Mouse (Mus musculus): ENCODE measurements around the gene Gm12166.
"Not testable (repeated sequence)": the region's sequence is repeated elsewhere in the genome, so short reads cannot be mapped to it uniquely, and the experiment has no call there.

The Gm12166 gene

DNA sequence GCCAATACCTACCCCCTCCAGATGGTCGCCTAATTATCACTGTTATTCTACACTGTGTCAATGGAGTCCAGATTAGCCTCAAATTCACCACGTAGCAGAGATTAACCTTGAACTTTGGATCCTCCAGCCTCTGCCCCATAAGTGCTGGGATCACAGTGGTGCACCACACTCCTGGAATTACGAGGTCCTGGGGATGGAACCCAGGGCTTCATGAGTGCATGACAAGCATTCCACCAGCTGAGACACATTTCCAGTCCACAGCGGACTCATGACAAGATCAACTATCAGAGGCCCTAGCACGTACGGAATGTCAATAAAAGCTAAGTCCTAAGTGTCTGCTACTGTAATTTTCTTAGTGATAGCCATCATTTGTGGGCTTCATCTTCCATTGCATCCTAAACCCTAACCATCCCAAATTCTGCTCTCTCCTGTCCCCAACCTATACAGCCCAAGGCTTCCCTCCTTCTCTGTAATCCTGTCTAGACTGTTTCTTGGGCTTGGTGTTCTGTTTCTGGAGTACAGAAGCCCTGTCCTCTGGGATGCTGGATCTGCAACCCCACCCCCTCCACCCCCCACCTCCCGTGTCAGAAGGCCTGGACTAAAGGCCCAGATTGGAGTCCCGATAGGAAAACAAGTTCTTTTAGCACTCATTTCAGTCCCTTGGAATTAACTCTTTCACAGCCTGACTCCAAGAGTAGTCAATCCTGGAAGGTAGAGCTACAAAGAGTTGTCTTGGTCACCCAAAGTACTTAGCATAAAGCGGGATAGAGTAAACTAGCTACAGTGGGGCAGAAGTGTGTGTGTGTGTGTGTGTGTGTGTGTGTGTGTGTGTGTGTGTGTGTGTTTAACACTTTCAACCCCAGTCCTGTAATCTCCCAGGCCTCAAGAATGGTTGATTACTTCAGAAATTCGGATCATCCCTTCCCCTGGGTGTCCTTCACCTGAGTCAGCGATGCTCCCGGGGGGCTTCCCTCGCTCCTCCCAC is 3.1 kb upstream of the Gm12166 start:
- DNase-seq (ENCODE audit: low spot score in 2 of 2), result no peak

DNA sequence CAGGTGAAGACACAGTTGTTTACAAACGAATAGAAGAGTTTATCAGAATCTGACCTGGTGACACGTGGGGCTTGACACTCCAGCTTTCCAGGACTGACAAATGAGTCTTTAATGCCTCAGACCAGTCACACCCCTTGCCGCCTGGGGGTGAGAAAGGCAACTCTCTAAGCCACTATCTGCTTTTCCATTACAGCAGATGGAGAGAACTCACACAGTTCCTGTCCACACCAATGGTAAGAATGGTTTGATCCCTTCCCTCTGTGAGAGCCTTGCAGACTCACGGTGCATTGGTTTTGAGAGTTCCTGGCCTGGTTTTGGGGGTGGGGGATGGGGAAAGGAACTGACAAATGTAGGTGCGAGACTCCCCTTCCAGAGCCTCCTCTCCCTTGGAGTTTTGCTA is 2.2 kb upstream of the Gm12166 start:
- no peak for DNase-seq (ENCODE audit: low spot score in 2 of 2)

DNA sequence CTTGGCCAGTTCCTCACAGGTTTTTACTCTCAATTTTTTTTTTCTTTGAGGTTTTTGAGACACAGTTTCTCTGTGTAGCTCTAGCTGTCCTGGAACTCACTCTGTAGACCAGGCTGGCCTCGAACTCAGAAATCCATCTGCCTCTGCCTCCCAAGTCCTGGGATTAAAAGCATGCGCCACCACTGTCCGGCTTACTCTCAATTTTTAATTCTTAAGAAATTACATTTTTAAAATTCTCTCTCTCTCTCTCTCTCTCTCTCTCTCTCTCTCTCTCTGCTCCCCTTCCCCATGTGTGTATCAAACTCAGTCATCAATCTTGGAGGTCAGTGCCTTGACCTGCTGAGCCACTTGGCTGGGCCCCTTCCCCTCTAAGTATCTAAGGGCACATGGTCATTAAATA is 1.3 kb upstream of the Gm12166 start:
- DNase-seq (ENCODE audit: low spot score in 2 of 2), result not testable (repeated sequence)

DNA sequence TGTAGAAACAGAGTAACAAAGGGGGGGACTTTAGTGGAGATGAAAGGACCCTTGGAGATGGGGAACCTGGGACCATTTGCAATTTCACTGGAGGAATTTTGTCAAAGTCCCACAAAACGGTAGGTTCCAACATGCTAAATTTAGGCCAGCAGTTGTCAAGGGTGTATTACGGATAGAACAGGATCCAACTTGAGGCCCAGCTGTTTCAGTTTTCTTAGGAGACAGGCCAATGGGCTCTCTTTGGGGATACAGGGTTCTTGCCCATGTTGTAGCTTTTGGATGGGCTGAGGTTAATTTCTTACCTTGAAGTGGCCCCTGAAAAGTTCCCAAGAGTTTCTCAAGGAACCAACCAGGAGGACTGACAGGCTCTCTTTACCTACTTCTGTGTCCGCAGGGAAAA is 4.9 kb downstream of the Gm12166 start:
- DNase-seq (ENCODE audit: low spot score in 2 of 2), result no peak

DNA sequence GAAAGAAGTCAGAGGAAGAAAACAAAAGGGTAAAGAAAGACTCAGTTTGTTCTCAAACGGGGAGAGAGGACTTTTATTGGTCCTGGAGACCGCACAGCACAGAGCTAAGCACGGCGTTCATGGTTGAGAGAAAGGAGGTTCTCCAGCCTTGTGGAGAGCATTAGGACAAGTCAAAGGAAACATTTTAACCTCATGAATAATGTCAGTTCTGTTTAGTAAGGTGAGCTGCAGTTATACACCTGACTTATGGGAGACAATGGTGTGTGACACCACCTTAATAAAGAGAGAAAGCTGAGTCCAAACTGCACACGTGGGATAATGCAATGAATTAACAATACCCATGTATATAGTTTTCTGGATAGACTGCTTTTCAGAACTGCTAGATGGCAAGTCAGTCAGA is 7.3 kb downstream of the Gm12166 start:
- no peak for DNase-seq (ENCODE audit: low spot score in 2 of 2)

DNA sequence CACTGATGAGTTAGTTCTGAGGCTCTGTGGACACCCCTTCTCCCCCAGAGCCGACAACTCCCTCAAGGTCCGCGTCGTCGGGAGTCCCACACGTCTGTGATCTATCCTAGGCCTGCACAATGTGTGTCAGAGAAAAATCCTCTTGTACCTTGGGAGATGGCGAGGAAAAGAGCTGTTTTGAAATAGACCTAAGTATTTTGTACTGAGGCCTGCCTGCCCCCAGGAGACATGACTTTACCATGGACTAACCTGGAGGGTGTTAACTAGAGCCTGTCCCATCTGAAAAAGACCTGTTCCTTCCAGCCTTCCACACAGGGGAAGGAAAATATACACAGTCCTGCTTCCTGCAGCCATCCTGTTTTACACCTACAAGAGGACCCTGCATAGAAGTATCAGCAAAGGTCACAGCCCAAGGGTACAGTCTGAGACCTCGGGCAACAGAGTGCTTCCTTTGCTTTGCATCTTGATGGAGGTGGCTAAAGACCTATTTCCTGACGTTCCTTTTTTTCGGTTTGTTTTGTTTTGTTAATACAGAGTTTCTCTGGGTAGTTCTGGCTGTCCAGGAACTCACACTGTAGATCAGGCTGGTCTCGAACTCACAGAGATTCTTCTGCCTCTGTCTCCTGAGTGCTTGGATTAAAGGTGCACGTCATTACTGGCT is 10.4 kb downstream of the Gm12166 start:
- no peak for DNase-seq (ENCODE audit: low spot score in 2 of 2)

DNA sequence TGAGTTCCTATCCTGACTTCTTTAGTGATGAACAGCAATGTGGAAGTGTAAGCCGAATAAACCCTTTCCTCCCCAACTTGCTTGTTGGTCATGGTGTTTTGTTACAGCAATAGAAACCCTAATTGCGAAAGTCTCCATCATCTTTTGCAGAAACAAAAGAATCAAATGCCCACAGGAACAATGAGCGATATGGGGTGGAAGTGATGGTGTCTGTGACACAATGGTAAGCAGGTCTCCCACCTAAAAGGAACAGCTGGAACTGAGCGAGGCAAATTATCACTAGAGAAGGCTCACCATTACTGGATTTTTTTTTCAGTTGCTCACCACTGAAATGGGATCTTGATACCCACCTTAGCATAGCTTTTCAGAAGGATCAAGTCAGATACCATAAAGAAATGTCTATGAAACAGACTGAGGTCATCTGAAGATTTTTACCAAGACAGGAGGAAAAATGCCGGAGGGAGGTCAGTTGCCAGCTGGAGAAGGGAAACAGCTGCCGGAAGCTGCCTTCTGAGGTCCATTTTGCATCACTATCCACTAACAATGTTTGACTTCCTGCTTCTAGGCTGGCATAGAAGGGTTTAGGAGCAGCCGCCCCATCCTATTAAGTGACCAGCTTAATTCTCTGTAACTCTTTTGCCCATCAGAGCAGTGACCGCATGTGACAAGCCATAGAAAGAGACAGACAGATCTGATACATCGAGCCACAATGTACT is 11.1 kb downstream of the Gm12166 start:
- DNase-seq (ENCODE audit: low spot score in 2 of 2), result no peak

DNA sequence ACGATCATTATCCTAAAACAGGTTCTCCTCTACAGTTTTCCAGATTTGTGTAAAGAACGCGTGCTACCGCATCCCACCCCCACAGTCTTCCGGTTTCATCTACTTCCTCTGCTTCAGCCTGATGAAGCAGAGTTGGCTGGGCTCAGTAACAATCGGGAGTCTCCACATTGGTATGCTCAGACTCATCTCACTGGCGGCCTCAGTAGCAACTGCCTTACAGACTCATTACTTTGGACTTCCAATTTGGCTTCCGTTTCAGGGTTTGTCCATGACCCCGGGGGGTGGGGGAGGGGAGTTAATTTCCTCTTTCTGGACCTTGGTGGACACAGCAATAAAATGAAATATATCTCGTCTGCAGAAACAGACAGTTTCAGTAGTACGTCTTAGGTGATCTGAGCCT is 12.8 kb downstream of the Gm12166 start:
- DNase-seq (ENCODE audit: low spot score in 2 of 2), result no peak

DNA sequence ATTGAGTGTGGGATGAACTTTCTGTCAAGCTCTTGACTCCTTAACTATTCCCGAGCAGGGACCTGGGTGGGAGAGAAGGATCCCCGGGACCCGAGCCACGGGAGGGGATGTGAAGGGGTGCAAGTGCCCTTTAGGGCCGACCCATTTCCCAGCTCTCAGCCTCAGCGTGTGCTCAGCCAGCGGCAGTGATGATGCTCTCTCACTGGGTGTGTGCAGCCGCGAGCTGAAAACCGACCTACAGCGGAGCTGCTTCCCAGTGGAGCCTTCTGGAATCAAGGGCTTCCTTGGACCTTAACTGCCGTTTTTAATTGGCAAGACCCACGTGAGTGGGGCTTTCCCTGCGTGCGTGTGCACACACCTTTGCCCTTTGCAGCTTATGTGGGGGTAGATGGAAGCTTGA is 13.2 kb downstream of the Gm12166 start:
- no peak for DNase-seq (ENCODE audit: low spot score in 2 of 2)

DNA sequence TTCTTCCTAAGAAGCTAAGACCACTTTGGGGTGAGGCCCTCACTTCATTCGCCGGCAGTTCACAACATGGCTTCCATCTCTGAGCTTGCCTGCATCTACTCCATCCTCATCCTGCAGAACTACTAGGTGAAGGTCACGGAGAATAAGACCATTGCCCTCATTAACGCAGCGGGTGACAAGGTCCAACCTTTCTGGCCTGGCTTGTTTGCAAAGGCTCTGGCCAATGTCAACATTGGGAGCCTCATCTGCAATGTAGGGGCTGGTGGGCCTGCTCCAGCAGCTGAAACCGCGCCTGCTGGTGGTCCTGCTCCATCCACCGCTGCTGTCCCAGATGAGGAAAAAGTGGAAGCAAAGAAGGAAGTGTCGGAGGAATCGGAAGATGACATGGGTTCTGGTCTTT is 15.7 kb downstream of the Gm12166 start:
- DNase-seq (ENCODE audit: low spot score in 2 of 2), result no peak

DNA sequence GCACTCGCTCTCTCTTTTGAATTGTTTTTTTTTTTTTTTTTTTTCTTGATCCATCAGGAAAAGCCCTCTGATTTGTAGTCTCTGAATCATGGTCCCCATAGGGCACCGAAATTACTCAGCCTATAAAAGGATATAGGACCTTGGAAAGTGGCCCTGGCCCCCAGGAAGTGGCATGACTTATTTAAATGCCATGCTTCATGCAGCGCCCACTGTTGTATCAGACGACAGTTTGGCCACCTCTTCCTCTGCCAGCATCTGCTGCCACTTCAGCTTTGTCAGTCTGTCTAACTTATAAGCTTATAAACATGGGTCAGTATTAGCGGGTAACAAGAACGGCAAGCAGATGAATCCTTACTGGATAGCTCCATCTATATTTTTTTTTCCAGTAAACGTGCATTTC is 19.2 kb downstream of the Gm12166 start:
- no peak for DNase-seq (ENCODE audit: low spot score in 2 of 2)

DNA sequence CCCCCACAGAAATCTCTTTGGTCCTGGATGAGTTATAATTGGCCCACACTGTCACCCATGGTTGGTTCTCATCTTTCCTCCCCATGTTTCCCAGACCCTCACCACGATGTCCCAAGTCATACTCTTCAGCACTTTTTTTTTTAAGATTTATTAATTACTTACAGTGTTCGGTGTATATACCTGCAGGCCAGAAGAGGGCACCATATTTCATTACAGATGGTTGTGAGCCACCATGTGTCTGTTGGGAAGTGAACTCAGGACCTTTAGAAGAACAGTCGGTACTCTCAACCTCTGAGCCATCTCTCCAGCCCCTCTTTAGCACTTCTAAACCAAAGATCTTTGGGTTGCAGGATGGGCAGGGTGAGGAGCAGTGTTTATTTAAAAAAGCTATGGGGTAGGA is 20.7 kb downstream of the Gm12166 start:
- DNase-seq (ENCODE audit: low spot score in 2 of 2), result no peak

DNA sequence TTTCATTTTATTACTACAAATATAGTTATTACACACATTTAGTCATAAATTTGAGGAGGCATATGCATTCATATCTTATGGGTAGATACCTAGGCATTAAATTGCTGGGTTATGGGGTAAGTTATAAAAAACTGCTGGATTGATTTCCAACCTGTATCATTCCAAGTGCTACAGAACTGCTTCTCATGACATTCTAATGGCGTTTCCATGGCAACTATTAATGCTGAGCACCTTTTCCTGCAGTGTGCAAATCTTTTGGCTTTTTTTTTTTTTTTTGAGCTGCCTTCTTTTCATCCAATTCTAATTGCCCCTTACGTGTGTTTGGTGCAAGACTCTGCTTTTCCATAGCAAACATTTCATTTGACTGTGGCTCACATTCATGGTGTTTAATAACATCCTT is 22.1 kb downstream of the Gm12166 start:
- no peak for DNase-seq (ENCODE audit: low spot score in 2 of 2)

DNA sequence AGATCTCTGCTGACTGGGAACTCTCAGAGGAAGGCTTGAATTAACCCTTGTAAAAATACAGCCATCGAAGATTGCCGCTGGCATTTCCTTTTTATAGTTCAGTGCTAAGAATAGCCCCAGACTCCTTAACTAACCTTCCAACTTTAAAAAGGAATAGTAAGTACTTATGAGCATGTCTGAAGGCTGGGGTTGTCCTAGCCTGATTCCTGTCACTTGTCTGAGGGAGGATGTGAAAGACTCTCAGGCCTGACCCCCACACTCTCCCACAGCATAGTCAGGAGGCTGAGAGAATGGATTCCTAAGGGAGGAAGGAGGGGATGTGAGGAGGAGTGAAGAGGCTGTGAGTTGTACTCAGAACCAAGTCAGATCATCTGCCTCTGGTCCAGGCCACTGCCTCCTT is 22.6 kb downstream of the Gm12166 start:
- no peak for DNase-seq (ENCODE audit: low spot score in 2 of 2)

DNA sequence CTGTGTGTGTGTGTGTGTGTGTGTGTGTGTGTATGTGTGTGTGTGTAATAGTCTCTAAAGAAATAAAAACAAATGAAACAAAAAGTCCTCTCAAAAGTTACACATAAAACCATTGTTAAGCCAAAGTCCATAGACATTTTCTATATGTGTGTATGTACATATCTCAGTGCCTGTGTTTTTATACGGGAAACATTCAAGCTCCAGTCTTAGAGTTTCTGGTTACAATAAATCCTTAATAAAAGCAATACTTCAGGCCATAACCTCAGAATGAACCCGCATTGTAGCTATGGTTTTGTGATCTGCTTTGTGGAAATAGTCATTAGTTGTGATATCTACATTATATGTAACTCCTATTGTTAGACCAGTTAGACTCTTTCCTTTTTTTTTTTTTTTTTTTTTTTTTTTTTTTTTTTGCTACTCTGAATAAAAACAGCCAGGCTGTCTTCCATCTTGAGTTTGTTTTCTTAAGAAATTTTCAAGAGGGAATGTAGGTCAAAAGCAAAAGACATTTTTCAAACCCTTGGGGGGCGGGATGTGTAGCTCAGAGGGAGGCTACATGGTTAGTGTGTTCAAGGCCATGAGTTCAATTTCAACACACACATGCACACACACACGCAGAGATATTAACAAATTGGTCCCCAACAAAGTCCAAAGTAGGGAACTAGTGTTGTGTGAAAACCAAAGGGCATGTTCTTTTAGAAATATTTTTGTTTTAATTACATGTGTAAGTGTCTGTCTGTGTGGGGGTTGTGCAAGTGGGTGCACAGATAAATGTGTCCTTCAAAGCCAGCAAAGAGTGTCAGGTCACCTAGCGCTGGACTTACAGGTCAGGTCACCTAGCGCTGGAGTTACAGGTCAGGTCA is 23.9 kb downstream of the Gm12166 start:
- no peak for DNase-seq (ENCODE audit: low spot score in 2 of 2)

DNA sequence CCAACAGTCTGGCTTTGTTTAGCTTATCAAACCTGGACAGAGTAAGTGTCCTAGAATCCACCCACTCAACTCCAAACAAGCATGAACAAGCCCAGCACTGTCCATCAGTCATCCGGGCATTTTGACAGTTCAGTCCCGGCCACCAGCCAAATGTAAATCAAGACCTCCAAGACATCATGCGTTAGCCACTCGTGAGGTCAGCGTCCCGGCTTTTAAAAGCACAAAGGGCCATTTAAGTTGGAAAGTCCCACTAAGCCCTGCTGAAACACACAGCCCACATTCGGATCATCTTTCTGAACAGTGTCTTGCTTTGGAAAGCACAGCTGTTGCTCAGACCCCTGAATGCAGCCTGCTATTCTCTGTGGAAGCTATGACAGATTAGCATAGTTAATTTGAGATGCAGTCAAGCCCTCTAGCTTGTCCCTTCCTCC is 26.1 kb downstream of the Gm12166 start:
- DNase-seq (ENCODE audit: low spot score in 2 of 2), result no peak

DNA sequence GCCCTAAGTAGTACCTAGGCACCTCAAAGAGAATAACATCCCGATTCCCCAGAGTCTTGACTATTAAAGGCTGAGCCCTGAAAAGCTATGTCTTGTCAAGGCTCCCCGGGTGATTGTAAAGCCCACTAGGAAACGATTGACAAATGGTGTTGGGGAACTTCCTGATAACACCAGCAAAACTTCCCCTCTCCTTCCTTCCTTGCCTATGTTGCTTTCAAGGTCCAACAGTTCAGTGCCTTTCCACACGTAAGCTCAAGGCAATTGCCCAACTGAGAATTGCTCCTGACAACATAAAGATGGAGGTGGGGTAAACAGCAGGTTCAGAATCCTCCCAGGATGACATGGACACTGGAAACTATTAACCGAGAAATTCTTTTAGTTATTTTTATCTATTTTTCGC is 29.1 kb downstream of the Gm12166 start:
- no peak for DNase-seq (ENCODE audit: low spot score in 2 of 2)

DNA sequence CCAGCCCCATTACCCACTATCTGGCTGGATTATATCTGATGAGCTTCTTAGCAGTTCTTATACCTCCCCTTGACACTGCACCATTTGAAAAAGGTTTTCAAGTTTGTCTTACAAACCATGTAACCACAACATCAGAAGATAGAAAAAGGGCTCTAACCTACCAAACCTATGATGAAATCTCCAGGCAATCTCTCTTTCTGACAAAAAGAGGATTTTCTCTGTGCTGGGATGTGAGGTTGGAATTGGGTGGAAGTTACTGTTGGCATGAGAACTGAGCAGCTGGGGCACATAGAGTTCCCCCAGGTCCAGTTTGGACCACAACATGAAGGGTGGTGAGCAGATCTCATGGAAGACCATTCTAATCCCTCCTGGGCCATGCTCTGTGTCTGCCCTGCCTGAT is 30.3 kb downstream of the Gm12166 start:
- no peak for DNase-seq (ENCODE audit: low spot score in 2 of 2)

DNA sequence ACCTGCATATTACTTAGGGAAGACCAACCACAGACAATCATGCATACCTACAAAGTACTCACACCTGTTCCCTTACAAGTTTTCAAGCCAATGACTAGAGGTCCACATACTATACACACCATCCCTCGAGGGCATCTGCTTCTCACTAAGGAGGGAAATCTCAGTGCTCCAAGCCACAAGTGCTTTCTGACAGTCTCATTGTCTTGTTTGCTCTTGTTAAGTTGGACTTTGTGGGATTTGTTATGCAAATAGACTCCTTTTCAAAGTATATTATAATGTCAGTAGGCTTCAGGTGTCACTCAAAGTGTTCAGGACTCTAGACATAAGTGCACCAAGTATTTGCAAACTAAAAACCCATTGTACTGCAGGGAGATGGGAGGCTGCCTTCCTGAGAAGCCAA is 31.9 kb downstream of the Gm12166 start:
- DNase-seq (ENCODE audit: low spot score in 2 of 2), result no peak

DNA sequence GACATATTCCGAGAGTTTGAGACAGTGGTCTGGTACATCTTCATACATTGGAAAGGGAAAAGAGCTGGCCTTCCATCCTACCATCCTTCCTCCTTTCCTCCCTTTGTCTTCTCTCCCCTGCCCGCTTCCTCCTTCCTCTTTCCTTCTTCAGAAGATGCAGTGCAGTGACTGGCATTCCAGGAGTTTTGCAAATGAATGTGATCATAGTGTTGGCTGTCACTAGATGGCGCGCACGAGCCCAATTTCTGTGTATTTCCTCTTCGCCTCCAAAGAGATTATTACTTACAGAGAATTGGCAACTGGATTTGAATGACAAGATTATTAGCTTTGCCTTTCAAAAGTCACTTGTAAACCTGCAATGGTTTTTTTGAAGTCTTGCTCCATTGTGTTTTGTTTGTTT is 36.1 kb downstream of the Gm12166 start:
- DNase-seq (ENCODE audit: low spot score in 2 of 2), result peak; percentile 26 to 58

Measured in frontal cortex, postnatal 10 days (tissue).